Mouse (Mus musculus) erythroblast, adult 5-6 weeks (primary cell): ENCODE measurements around the gene Pde4b. TPM values are rescaled to one million over a fixed set of nuclear protein-coding genes. Genes with fewer than 3 reads are reported as not detected.

Experiments
- ATAC-seq: replicated peaks from 2 replicates; pipeline ENCODE4 v1.8.0; 2016; ENCODE audit warnings: moderate number of reproducible peaks, mild to moderate bottlenecking, moderate TSS enrichment, inconsistent platforms; ENCODE audit not compliant: poor library complexity, low FRiP score, severe bottlenecking
- total RNA-seq, 2 experiments: library from RNA; stranded (forward) in 1 of 2; stranded (reverse) in 1 of 2; fragments of 150-400 nt in 1 of 2; fragments of 200-764, 138-1000 nt in 1 of 2; gene quantifications; 2 replicates each; pipeline versions ENCODE4 v1.2.3 to v1.2.4; 2015 to 2017; ENCODE audit warnings: low replicate concordance in 2 of 2

Pde4b gene
- total RNA-seq, 2 experiments from 2014 or later: 2.3 to 5.4 TPM

DNA sequence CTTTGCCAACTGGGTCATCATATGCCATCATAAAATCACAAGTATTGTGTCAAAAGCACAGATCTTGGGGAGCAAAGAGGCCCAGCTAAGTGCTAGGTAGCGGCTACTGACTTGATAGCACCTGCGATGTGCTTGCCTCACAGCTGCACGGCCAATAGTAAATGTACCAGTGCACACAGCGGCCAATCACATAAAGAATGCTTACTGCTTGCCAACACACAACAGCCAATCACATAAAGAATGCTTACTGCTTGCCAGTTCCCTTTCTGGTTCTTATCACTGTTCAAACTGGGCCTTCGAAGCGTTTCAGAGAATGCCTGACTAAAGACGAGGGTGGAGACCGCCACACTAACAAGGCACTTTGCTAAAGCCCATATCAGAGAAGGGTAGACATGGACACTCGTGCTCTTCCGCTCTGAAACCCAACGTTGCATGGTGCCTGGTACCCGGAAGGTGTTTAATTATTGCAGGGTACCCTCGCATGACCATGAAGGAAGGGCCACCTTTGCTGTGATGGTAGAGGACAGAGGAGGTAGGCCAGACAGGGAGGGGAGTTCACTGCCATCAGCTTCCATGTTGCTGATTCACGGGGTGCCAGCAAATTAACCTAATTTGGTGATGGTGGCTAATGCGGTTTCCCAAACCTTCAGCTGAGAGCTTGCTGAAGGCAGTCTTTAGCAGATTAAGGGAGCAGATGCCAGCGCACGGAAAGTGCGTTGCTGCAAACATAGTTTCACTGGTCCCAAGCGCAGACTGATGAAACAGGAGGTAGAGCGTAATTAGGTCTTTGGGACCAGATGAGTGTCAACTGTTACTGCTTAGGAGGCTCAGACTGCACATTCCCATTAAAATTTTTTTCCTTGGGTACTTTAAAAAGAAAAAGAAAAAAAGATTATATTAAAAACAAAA lies 409.2 kb downstream of the Pde4b start:
- no peak for ATAC-seq

DNA sequence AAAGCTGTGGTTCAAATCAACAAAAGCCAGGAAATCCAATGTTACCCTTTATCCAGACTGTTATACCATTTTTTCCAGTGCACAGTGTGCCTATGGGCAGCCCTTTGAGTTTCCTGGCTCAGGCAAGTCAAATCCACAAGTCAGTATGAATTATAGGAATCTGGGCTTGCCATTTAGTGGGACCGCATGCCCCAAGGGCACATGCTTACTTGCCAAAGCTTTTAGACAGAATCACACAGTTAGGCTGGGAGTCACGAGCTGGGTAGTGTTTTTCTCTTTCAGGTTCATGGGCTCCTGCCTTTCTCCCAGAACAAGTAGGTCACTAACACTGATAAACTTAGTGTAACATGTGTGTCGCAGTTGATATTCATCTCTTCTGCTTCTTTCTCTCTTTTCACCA lies 409.9 kb downstream of the Pde4b start:
- ATAC-seq: no peak

DNA sequence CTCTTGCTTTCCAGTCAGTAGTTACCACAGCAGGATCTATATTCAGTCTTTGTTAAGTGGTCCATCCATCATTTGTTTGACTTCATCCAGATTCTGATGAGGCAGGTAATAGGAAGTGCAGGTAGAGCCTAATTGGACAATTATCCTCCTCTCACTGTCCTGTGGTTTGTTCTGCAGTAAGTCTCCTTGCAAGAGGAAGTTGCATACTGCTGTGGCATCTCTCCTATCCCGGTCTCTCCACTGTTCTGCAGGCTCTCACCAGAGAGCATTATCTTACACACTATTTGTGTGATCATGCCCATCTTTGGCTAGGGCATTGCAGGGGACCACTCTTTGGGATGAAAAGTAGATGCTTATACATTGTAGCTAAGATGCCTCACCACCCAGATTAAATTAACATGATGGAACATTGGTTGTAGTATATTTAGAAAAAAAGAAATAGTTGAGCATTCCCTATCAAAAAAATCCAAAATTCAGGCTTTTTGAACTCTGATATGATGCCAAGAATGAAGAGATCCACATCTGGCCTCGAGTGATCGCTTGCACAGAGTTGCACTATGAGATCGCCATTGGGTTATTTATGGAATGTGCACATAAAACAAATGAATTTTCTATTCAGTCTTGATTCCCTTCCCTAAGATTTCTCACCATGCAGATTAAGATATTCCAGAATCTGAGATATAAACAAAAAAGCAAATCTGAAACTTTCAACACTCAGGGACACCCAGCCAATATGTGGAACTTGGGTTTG lies 411.0 kb downstream of the Pde4b start:
- no peak for ATAC-seq

GRCm38 (mm10) chr4:102498920-102499316 lies 411.6 kb downstream of the Pde4b start:
- ATAC-seq: no peak

DNA sequence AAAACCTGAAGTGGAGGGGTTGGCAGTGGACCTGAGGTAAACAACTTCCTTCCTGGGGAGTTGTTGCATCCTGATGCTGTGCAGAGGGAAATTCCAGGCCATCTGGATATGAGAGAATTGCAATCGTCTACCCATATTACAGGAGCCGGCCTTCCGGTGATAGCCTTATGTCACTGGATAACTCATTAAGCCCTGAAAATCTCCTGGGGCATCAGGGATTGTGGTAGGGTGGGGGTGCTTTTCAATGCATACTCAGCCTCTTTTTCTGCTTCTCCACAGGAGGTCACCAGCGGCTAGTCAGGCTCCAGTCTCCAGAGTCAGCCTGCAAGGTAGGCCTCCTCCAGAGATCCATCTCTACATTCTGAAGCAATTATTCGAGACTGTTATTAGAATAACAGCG lies 418.4 kb downstream of the Pde4b start:
- ATAC-seq: no peak

- ATAC-seq: no peak
Measured at GRCm38 (mm10) chr4:102506376-102507280, 419.3 kb downstream of the Pde4b start.

DNA sequence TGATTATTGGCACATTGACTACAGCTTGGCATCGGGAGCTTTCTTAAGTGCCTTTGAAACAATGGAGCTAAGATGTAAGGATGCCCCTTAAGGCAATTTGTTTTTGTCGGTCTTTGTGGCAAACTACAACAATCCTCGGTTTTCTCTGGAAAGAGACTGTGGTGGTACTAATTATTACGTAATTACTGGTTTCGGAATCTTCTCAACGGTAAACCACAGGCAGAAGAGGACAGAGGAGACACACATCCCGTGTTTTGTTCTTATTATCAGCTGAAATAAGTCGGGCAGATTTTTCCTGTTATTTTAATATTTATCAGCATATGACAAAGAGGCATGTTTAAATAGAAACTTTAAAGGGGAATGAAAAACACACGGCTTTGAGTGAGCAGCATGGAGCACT lies 420.0 kb downstream of the Pde4b start:
- ATAC-seq: no peak

- ATAC-seq: no peak
Measured at GRCm38 (mm10) chr4:102507753-102508152, 420.4 kb downstream of the Pde4b start.

GRCm38 (mm10) chr4:102510061-102510460 lies 422.7 kb downstream of the Pde4b start:
- ATAC-seq: no peak

DNA sequence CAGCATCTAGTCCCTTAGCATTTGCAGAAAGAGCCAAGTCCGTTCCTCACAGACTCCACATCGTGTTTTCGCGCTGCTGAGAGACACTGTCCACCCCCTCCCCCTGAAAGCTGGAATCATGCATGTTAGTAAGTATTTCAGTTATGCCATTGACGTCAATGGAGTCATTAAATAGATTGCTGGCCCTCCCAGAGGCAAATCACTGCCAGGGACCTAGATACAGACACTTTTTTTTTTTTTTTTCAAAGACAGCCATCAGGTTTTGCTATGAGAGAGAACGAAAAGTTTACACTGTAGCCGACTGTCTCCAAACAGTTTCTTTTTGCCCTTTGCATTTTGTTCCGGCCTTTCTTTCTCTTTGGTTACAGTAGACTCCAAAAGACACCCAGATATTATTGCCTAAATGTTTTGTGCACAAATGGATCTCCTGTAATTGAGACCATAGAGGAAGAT lies 423.6 kb downstream of the Pde4b start:
- ATAC-seq: no peak

DNA sequence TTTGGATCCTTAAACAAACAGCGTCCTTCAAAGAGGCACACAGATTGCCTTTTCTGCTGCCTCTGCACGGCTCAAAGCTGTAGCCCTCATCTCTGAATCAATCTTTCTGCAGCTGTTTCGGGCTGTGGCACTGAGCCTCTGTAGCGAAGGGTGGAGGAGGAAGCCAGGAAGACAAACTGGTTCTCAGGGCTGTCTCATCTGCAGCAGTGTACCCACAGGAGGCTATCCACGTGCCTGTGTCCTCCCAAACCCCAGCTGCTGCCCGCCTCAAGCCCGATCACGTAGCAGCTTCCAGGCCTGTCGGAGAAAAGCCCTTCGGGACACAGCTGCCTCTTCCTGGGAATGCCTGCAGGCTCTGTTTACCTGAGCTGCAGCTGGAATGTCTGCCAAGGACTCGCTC lies 424.2 kb downstream of the Pde4b start:
- ATAC-seq: no peak

- ATAC-seq: no peak
Measured at GRCm38 (mm10) chr4:102512940-102513339, 425.6 kb downstream of the Pde4b start.

- ATAC-seq: no peak
Measured at GRCm38 (mm10) chr4:102513514-102513913, 426.2 kb downstream of the Pde4b start.

DNA sequence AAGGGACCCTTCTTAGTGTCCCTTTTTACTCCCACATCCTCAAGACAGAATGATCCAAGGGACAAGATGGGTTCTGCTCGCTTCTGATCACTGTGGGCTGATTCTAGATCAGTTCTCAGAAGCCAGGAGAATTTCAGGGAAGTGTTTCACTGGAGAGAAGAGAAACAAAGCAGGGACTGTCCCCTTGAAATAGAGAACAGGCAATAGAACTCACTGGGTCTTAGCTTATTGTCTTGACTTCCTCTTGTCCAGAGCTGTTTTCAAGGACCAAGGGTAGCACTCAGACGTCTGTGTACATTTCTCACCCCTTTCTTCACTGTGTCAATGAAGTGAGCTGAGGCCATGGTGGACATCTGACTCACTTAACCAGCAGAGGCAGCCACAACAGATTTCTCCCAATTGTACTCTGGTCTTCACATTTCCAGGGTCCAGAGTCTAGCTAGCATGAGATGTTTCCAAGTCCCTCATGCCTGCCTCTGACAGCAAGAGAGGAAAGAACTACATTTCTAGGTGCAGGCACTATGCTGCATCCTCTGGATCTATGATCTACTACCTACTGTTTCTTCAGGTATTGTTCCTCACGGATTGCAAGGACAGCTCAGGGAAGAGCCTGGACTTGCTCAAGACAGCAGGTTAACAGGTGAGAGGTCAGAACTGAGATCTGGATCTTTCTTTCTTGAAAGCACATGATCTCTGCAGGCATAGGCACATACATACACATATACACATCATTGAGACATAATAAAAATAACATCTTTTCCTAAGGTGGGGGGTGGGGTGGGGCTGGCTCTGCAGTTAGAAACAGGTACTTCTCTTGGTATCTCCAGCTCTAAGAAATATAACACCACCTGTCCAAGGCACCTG lies 427.9 kb downstream of the Pde4b start:
- no peak for ATAC-seq

DNA sequence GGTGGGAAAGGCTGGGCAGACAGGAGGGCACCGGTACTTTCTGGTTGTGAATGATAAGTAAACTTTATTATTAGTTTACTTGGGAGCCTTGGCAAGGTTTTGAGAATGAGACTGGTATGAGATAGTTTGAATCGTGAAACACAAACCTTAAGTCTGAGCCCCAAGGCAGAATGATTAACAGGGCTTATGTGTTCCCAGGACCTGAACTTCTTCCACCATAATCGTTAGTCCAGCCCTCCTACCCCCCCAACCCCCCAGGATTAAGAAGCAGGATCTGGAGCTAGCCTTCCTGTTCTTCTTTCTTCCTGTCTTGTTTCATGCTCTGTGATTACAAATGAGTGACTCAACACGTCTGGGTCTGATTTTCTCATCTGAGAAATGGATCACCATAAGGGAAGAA lies 429.1 kb downstream of the Pde4b start:
- ATAC-seq: no peak

DNA sequence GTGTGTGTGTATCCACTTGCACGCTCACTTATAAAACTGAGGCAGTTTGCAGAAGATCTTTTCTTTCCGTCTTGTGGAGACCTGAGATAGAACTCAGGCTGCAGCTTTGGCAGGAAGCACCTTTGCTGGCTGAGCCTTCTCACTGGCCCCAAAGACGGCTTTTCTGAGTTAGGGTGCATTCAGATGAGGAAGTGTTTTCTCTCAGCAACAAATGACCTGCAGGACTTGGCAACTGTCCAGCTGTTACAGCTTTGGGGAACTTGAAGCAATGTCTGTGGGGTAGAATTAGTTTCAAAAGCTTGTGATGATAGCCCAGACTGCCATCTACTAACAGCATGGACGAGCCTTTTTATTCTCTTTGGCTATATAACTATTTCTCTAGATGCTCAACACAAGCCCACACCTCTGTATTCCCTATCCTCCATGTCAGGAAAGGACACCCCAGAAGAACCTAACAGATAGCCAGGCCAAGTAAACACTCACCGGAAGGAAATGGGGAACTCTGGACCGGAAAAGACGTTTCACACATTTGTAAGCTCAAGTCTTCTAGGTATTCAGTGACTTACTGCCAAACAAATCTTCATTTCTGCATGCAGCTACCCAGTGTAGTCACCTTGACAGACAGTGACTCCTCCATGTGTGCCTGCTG lies 429.8 kb downstream of the Pde4b start:
- no peak for ATAC-seq

DNA sequence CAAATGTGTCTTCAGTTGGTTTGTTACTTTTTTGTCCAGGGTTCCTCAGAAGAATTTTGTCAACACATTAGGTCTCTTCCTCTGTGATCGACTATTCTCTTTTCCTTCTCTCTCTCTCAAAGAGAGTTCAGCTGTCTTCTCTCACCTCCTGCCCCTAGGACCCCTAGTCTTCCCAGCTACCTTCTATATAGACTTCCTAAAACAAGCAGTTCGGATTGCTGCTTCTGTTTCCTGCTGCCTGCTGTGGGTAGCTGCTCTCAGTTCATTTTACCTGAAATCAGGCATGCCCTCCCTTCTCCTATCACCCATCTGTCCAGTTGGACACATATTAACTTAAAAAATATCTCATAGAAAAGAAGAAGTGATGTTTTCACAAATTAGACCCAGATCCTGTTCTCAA lies 430.3 kb downstream of the Pde4b start:
- ATAC-seq: no peak

DNA sequence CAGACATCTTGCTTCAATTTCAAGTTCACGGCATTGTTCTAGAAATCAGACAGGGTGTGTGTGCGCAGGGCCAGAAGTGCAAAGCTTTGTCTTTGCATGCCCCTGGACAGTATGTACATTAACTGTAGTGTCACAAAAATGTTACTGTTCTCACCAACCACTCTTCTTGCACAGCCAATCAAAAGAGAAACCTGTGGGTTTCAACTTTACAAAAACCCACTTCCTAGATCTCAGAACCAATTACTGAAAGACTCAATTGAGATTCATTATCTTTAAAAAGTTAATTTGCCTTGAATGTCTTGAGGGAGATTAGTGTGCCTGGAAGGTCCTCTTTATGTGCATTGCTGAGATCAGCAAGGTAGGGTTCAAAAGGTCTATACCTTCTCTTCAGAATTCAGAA lies 431.0 kb downstream of the Pde4b start:
- ATAC-seq: no peak
